Mouse (Mus musculus) neural tube, embryonic 13.5 days (tissue): ENCODE results near the gene Foxo1. TPM values are rescaled to one million over a fixed set of nuclear protein-coding genes. Genes with fewer than 3 reads are reported as not detected.
A peak's percentile ranks its signal among the peaks of the same experiment; 100 is the strongest.

ENCODE experiments used
- ATAC-seq: fragments of 200-750 bp; cut with Nextera tagmentation; 2 replicates; pipeline ENCODE4 v1.8.0; 2017; ENCODE audit warnings: low read depth, mild to moderate bottlenecking, moderate TSS enrichment, moderate library complexity
- H3K27ac ChIP-seq: fragments of 300-500 bp; sonication (generic); replicated peaks from 2 replicates; pipeline ENCODE4 v1.5.1; 2015; ENCODE audit warnings: moderate library complexity, mild to moderate bottlenecking, inconsistent platforms
- H3K27me3 ChIP-seq: fragments of 300-500 bp; sonication (generic); 2 replicates; pipeline ENCODE4 v1.6.1; 2015; ENCODE audit warnings: mild to moderate bottlenecking, inconsistent platforms
- H3K36me3 ChIP-seq: fragments of 300-500 bp; sonication (generic); 2 replicates; pipeline ENCODE4 v1.6.1; 2015; ENCODE audit warnings: mild to moderate bottlenecking, inconsistent platforms
- H3K4me1 ChIP-seq: fragments of 300-500 bp; sonication (generic); replicated peaks from 2 replicates; pipeline ENCODE4 v1.6.1; 2015; ENCODE audit warnings: inconsistent platforms
- H3K4me2 ChIP-seq: fragments of 300-500 bp; sonication (generic); 2 replicates; pipeline ENCODE4 v1.6.1; 2015; ENCODE audit warnings: inconsistent platforms, mild to moderate bottlenecking, moderate library complexity
- H3K4me3 ChIP-seq: fragments of 300-500 bp; sonication (generic); 2 replicates; pipeline ENCODE4 v1.5.1; 2015; ENCODE audit warnings: mild to moderate bottlenecking, inconsistent platforms
- H3K9ac ChIP-seq: fragments of 300-500 bp; sonication (generic); 2 replicates; pipeline ENCODE4 v1.6.1; 2015; ENCODE audit warnings: moderate library complexity, mild to moderate bottlenecking, inconsistent platforms
- H3K9me3 ChIP-seq: fragments of 300-500 bp; sonication (generic); 2 replicates; pipeline ENCODE4 v1.6.1; 2016; ENCODE audit warnings: inconsistent platforms
- WGBS: fragments of 180-500 bp; shearing (Covaris S2); methylation state at CpG from one replicate; pipeline ENCODE4 v1.1.7; 2015; 5-methylcytosine and 5-hydroxymethylcytosine counted together
- polyA plus RNA-seq: library from polyadenylated mRNA; unstranded; fragments of >200 nt; fragmentation: Nextera tagmentation; extraction: Ambion mirVana; gene quantifications from 2 replicates; pipeline ENCODE4 v1.2.1, GENCODE M21; 2015

Foxo1 gene
- polyA plus RNA-seq, 1 experiment from 2014 or later = 2.7 TPM

GRCm38 (mm10) chr3:52393171-52393570 lies 125.0 kb downstream of the Foxo1 start:
- no peaks in the 10 kb centered on the region for H3K36me3 ChIP-seq
- H3K4me2 ChIP-seq = no peak overlapping the region
- H3K4me3 ChIP-seq = no peak overlapping the region
- no peaks in the 10 kb centered on the region for H3K4me1 ChIP-seq
- 80% methylated on average over 10 of the region's 10 CpGs for WGBS
- no peak overlapping the region for H3K27ac ChIP-seq
- no peak for ATAC-seq
- peaks cover 2% of the 10 kb centered on the region; the same call in 1 of the 2 replicates for H3K27me3 ChIP-seq
- no peaks in the 10 kb centered on the region for H3K9me3 ChIP-seq
- no peak overlapping the region for H3K9ac ChIP-seq

- no peaks in the 10 kb centered on the region for H3K9me3 ChIP-seq
- H3K4me3 ChIP-seq = no peak overlapping the region
- H3K9ac ChIP-seq = no peak overlapping the region
- ATAC-seq = no peak
- no peak overlapping the region for H3K4me2 ChIP-seq
- WGBS = 89% methylated on average over 13 of the region's 13 CpGs
- peaks cover 16% of the 10 kb centered on the region for H3K4me1 ChIP-seq
- H3K36me3 ChIP-seq = no peaks in the 10 kb centered on the region
- H3K27me3 ChIP-seq = peaks cover 21% of the 10 kb centered on the region; the same call in 1 of the 2 replicates
- no peak overlapping the region for H3K27ac ChIP-seq
These were observed 128.1 kb downstream of the Foxo1 start for GRCm38 (mm10) chr3:52396121-52396731.

GRCm38 (mm10) chr3:52396951-52397615 lies 128.9 kb downstream of the Foxo1 start:
- Histone ChIP-seq H3K9me3 (no peaks in the 10 kb centered on the region), H3K27ac (no peak overlapping the region), H3K4me2 (no peak overlapping the region), H3K9ac (no peak overlapping the region), H3K4me1 (peaks cover 23% of the 10 kb centered on the region), H3K4me3 (no peak overlapping the region), H3K36me3 (no peaks in the 10 kb centered on the region), H3K27me3 (peaks cover 27% of the 10 kb centered on the region)
- WGBS = 69% methylated on average over 10 of the region's 10 CpGs
- no peak for ATAC-seq

GRCm38 (mm10) chr3:52397961-52398360 lies 129.8 kb downstream of the Foxo1 start:
- 75% methylated on average over 8 of the region's 8 CpGs for WGBS
- Histone ChIP-seq H3K4me1 (peaks cover 23% of the 10 kb centered on the region), H3K4me2 (no peak overlapping the region), H3K4me3 (no peak overlapping the region), H3K27ac (no peak overlapping the region), H3K27me3 (peaks cover 30% of the 10 kb centered on the region), H3K9me3 (no peaks in the 10 kb centered on the region), H3K36me3 (no peaks in the 10 kb centered on the region), H3K9ac (no peak overlapping the region)
- ATAC-seq = no peak

GRCm38 (mm10) chr3:52400284-52401161 lies 132.4 kb downstream of the Foxo1 start:
- WGBS = 15% methylated on average over 19 of the region's 19 CpGs
- no peak overlapping the region; the same call in 1 of the 2 replicates for H3K9ac ChIP-seq

GRCm38 (mm10) chr3:52401162-52401928 lies 133.2 kb downstream of the Foxo1 start:
- Histone ChIP-seq H3K4me3 (peak overlapping the region; percentile 29), H3K27ac (no peak overlapping the region; the same call in 1 of the 2 replicates)

More at GRCm38 (mm10) chr3:52400284-52401161, 132.4 kb downstream of the Foxo1 start:
- H3K4me1 ChIP-seq = peaks cover 23% of the 10 kb centered on the region
- 0 out of 2 replicates have a peak overlapping the region, but pooled peaks have one; percentile 29 for H3K4me3 ChIP-seq
- H3K27ac ChIP-seq = no peak overlapping the region; the same call in 1 of the 2 replicates
- no peaks in the 10 kb centered on the region for H3K36me3 ChIP-seq
- H3K27me3 ChIP-seq = peaks cover 32% of the 10 kb centered on the region
- ATAC-seq = no peak
- no peaks in the 10 kb centered on the region for H3K9me3 ChIP-seq
- peak overlapping the region; percentile 57 for H3K4me2 ChIP-seq

More at GRCm38 (mm10) chr3:52401162-52401928, 133.2 kb downstream of the Foxo1 start:
- Histone ChIP-seq H3K36me3 (no peaks in the 10 kb centered on the region), H3K9ac (peak overlapping the region; percentile 52), H3K4me2 (peak overlapping the region; percentile 57), H3K4me1 (peaks cover 23% of the 10 kb centered on the region), H3K27me3 (peaks cover 32% of the 10 kb centered on the region), H3K9me3 (no peaks in the 10 kb centered on the region)
- under 1% methylated on average over 26 of the region's 26 CpGs for WGBS
- peak; percentile 87 for ATAC-seq

Other genes starting within 250 kb of the Foxo1 start
- gene Maml3, start 163.3 kb upstream of the Foxo1 start, polyA plus RNA-seq = 8.5 and 8.6 TPM in 2 replicates